Mouse (Mus musculus): ENCODE measurements at regions not wholly inside any gene's neighbourhood (a gene's known extent, or its start where the extent isn't known, plus 50 kb on each side); places are given as distances from the start of the nearest gene placed in this dataset.

- ATAC-seq (ENCODE audit: low FRiP score, low TSS enrichment): no peak
- Histone ChIP-seq H3K4me1 (ENCODE audit: insufficient read depth, low read length) (no peaks in the 10 kb centered on the region), H3K36me3 (ENCODE audit: insufficient read depth, low read length) (no peaks in the 10 kb centered on the region), H3K27ac (ENCODE audit: low read length) (no peak overlapping the region), H3K9me3 (ENCODE audit: low read length) (no peaks in the 10 kb centered on the region), H3K4me3 (ENCODE audit: low read length) (no peak overlapping the region), H3K27me3 (ENCODE audit: insufficient read depth, low read length) (no peaks in the 10 kb centered on the region), H3K9ac (replicated peaks; ENCODE audit: low read length) (no peak overlapping the region), H3K4me2 (replicated peaks; ENCODE audit: low read depth, low read length) (no peak overlapping the region)
- 82% methylated on average over 8 of the region's 8 CpGs for WGBS
Measured at GRCm38 (mm10) chr9:73413367-73413930, 300.2 kb downstream of the Rsl24d1 start.

DNA sequence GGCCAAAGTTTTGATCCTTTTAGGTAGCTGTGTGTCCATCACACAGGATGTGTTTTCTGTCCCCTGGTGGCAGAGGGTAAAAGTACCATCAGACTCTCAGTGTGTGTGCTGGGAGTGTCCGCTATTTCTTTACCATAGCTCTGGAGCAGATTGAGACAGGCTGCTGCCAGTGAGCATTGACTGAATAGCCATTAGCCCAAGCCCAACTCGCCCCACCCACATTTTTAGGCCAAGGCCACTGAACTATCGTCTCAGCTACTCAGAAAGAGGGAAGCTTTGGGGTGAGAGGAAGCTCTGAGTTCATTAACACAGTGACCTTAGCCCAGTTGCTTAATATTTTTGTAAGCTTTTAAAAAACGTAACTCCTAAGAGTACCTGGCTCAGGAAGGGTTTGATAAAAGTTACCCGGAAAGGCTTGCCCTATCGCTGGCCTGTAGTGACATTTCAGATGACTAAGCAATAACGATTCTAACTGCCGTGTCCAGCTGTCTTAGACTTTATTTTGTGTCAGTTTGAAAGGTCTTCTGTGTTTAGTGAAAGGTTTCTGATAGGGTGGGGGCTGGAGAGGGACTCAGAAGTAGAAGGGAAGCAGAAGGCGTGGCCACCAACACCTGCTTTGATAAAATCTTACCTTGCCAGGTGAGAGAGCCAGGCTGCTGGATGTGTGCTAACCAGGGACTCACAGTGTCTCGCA lies 303.0 kb downstream of the Rsl24d1 start:
- Histone ChIP-seq H3K4me2 (replicated peaks; ENCODE audit: low read depth, low read length) (no peak overlapping the region), H3K9me3 (ENCODE audit: low read length) (no peaks in the 10 kb centered on the region), H3K27me3 (ENCODE audit: insufficient read depth, low read length) (no peaks in the 10 kb centered on the region), H3K4me3 (ENCODE audit: low read length) (no peak overlapping the region), H3K4me1 (ENCODE audit: insufficient read depth, low read length) (no peaks in the 10 kb centered on the region), H3K27ac (ENCODE audit: low read length) (no peak overlapping the region), H3K9ac (replicated peaks; ENCODE audit: low read length) (no peak overlapping the region), H3K36me3 (ENCODE audit: insufficient read depth, low read length) (no peaks in the 10 kb centered on the region)
- WGBS: 80% methylated on average over 10 of the region's 10 CpGs
- no peak for ATAC-seq (ENCODE audit: low FRiP score, low TSS enrichment)

Data from kidney, embryonic 16.5 days (tissue).